In the genomic region with DNA sequence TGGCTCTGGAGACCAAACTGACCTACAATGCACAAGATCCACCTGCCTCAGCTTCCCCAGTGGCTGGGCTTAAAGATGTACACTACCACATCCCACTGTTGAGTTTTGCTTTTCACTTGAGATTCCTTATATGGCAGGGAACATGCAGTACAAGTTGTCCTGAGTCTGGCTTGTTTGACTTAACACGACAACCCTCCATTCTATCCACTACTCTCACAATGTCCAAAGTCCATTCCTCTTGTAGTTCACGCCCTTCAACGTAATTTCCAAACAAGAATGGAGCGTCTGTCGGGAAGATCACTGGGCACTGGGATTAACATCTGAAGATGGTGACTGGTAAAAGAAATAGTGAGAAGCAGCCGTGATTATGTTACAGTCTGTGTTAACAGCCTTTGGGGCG, we compare ENCODE assay signal across 26 mouse cellular contexts.
DNase-seq lines count a peak whose midpoint lies in the region; ATAC-seq and TF ChIP-seq lines count a peak whose summit lies in the region.
"Had no signal": no experiment of that assay in that cellular context is flagged by ENCODE, and none has a peak within 500 bp of the region (broad histone marks: within the 10 kb centered on the region; RNA-seq: fewer than 3 reads in every experiment).

No protein-coding gene starts in this region.

- no peaks in the 10 kb centered on the region for H3K27me3 ChIP-seq in liver, postnatal 0 days (ENCODE audit: insufficient read depth, low read length)
- H3K27me3 ChIP-seq in intestine, postnatal 0 days (replicated peaks; ENCODE audit: control insufficient read depth, insufficient read depth, low read length), result no peaks in the 10 kb centered on the region
- no peaks in the 10 kb centered on the region for H3K27me3 ChIP-seq in stomach, postnatal 0 days (ENCODE audit: control insufficient read depth, insufficient read depth, low read length)
- no peaks in the 10 kb centered on the region for H3K27me3 ChIP-seq in midbrain, embryonic 15.5 days (replicated peaks)
- H3K27me3 ChIP-seq: CH12.LX; embryonic facial prominence, embryonic 12.5 days; embryonic facial prominence, embryonic 15.5 days; forebrain, embryonic 12.5 days; forebrain, embryonic 15.5 days; heart, embryonic 13.5 days; hindbrain, embryonic 12.5 days; hindbrain, embryonic 15.5 days; Patski had no signal

- no peaks in the 10 kb centered on the region for H3K9me3 ChIP-seq in liver, postnatal 0 days (ENCODE audit: low read length)
- no peaks in the 10 kb centered on the region for H3K9me3 ChIP-seq in intestine, postnatal 0 days (ENCODE audit: control insufficient read depth)
- H3K9me3 ChIP-seq in stomach, postnatal 0 days (ENCODE audit: control insufficient read depth, low read length), result no peaks in the 10 kb centered on the region
- H3K9me3 ChIP-seq in midbrain, embryonic 15.5 days, result no peaks in the 10 kb centered on the region
- H3K9me3 ChIP-seq: embryonic facial prominence, embryonic 12.5 days; embryonic facial prominence, embryonic 15.5 days; forebrain, embryonic 12.5 days; forebrain, embryonic 15.5 days; G1E; heart, embryonic 10.5 days; heart, embryonic 13.5 days; hindbrain, embryonic 12.5 days; hindbrain, embryonic 15.5 days had no signal

- TF ChIP-seq EP300 in liver, postnatal 0 days (IDR thresholded peaks at IDR 0.05; ENCODE audit: low read depth), result no peak
- no peak for TF ChIP-seq EP300 in stomach, postnatal 0 days (optimal IDR thresholded peaks at IDR 0.05)

- peaks cover 7% of the 10 kb centered on the region; the same call in 1 of the 2 replicates for H3K4me1 ChIP-seq in liver, postnatal 0 days (ENCODE audit: insufficient read depth)
- H3K4me1 ChIP-seq in intestine, postnatal 0 days (replicated peaks; ENCODE audit: control insufficient read depth, insufficient read depth, low read length), result no peaks in the 10 kb centered on the region
- H3K4me1 ChIP-seq in stomach, postnatal 0 days (replicated peaks; ENCODE audit: control insufficient read depth, insufficient read depth), result peaks cover 6% of the 10 kb centered on the region; the same call in 1 of the 2 replicates
- no peaks in the 10 kb centered on the region for H3K4me1 ChIP-seq in midbrain, embryonic 15.5 days
- H3K4me1 ChIP-seq: forebrain, embryonic 15.5 days; hindbrain, embryonic 12.5 days; hindbrain, embryonic 15.5 days had no signal

- no peak overlapping the region for H3K9ac ChIP-seq in liver, postnatal 0 days (replicated peaks)
- H3K9ac ChIP-seq in intestine, postnatal 0 days (ENCODE audit: low read depth, low read length), result no peak overlapping the region
- no peak overlapping the region for H3K9ac ChIP-seq in stomach, postnatal 0 days (ENCODE audit: low read length)
- H3K9ac ChIP-seq in midbrain, embryonic 15.5 days, result no peak overlapping the region
- H3K9ac ChIP-seq: embryonic facial prominence, embryonic 12.5 days; embryonic facial prominence, embryonic 15.5 days; forebrain, embryonic 12.5 days; forebrain, embryonic 15.5 days; heart, embryonic 13.5 days; hindbrain, embryonic 12.5 days; hindbrain, embryonic 15.5 days had no signal

- WGBS in liver, postnatal 0 days (ENCODE audit: insufficient replicate concordance), result 64% methylated on average over 7 of the region's 7 CpGs
- WGBS in intestine, postnatal 0 days, result 38% methylated on average over 7 of the region's 7 CpGs
- 50% methylated on average over 7 of the region's 7 CpGs for WGBS in stomach, postnatal 0 days
- WGBS in midbrain, embryonic 15.5 days, result 78% methylated on average over 7 of the region's 7 CpGs

- H3K4me3 ChIP-seq in liver, postnatal 0 days (ENCODE audit: low read depth, low read length), result no peak overlapping the region
- H3K4me3 ChIP-seq in intestine, postnatal 0 days (ENCODE audit: low read depth, low read length), result no peak overlapping the region
- H3K4me3 ChIP-seq in stomach, postnatal 0 days (ENCODE audit: low read depth, low read length), result no peak overlapping the region
- H3K4me3 ChIP-seq in midbrain, embryonic 15.5 days, result no peak overlapping the region
- H3K4me3 ChIP-seq: embryonic facial prominence, embryonic 12.5 days; embryonic facial prominence, embryonic 15.5 days; erythroblast, embryonic 14.5 days; forebrain, embryonic 12.5 days; forebrain, embryonic 15.5 days; heart, embryonic 10.5 days; heart, embryonic 13.5 days; hindbrain, embryonic 12.5 days; hindbrain, embryonic 15.5 days had no signal

- 0 out of 2 replicates have a peak, but pooled peaks have one; percentile 49 for ATAC-seq in liver, postnatal 0 days
- peak; percentile 78 for ATAC-seq in intestine, postnatal 0 days
- ATAC-seq in stomach, postnatal 0 days (ENCODE audit: low FRiP score, low TSS enrichment), result peak; percentile 77
- no peak for ATAC-seq in midbrain, embryonic 15.5 days (replicated peaks)
- no peak for ATAC-seq in megakaryocyte progenitor cell, adult 5-6 weeks (replicated peaks; ENCODE audit: poor library complexity)
- ATAC-seq: forebrain, embryonic 15.5 days had no signal

- peaks cover 5% of the 10 kb centered on the region; the same call in 1 of the 2 replicates for H3K36me3 ChIP-seq in liver, postnatal 0 days (replicated peaks; ENCODE audit: insufficient read depth, low read length)
- H3K36me3 ChIP-seq in intestine, postnatal 0 days (ENCODE audit: control insufficient read depth, insufficient read depth), result no peaks in the 10 kb centered on the region
- no peaks in the 10 kb centered on the region for H3K36me3 ChIP-seq in stomach, postnatal 0 days (ENCODE audit: control insufficient read depth, insufficient read depth, low read length)
- H3K36me3 ChIP-seq in midbrain, embryonic 15.5 days (replicated peaks), result no peaks in the 10 kb centered on the region
- H3K36me3 ChIP-seq: embryonic facial prominence, embryonic 12.5 days; embryonic facial prominence, embryonic 15.5 days; forebrain, embryonic 12.5 days; forebrain, embryonic 15.5 days; heart, embryonic 10.5 days; heart, embryonic 13.5 days; hindbrain, embryonic 12.5 days; hindbrain, embryonic 15.5 days had no signal

- H3K27ac ChIP-seq in liver, postnatal 0 days (ENCODE audit: low read depth), result no peak overlapping the region
- H3K27ac ChIP-seq in intestine, postnatal 0 days (ENCODE audit: low read depth, low read length), result peak overlapping the region; percentile 50; the same call in 1 of the 2 replicates
- H3K27ac ChIP-seq in stomach, postnatal 0 days (replicated peaks), result no peak overlapping the region
- no peak overlapping the region for H3K27ac ChIP-seq in midbrain, embryonic 15.5 days
- H3K27ac ChIP-seq: embryonic facial prominence, embryonic 12.5 days; embryonic facial prominence, embryonic 15.5 days; forebrain, embryonic 12.5 days; forebrain, embryonic 15.5 days; heart, embryonic 10.5 days; heart, embryonic 13.5 days; hindbrain, embryonic 12.5 days; hindbrain, embryonic 15.5 days had no signal

- TF ChIP-seq CTCF in liver, postnatal 0 days (IDR thresholded peaks at IDR 0.05; ENCODE audit: low read depth), result no peak
- no peak for TF ChIP-seq CTCF in intestine, postnatal 0 days (IDR thresholded peaks at IDR 0.05; ENCODE audit: low read depth)
- no peak for TF ChIP-seq CTCF in stomach, postnatal 0 days (IDR thresholded peaks at IDR 0.05; ENCODE audit: low read depth)

- no peak overlapping the region for H3K4me2 ChIP-seq in liver, postnatal 0 days (ENCODE audit: low read depth, low read length)
- no peak overlapping the region for H3K4me2 ChIP-seq in intestine, postnatal 0 days (replicated peaks; ENCODE audit: low read depth)
- no peak overlapping the region for H3K4me2 ChIP-seq in stomach, postnatal 0 days (replicated peaks; ENCODE audit: low read depth)
- H3K4me2 ChIP-seq in midbrain, embryonic 15.5 days, result no peak overlapping the region
- H3K4me2 ChIP-seq: embryonic facial prominence, embryonic 12.5 days; embryonic facial prominence, embryonic 15.5 days; forebrain, embryonic 12.5 days; forebrain, embryonic 15.5 days; heart, embryonic 13.5 days; hindbrain, embryonic 12.5 days; hindbrain, embryonic 15.5 days had no signal

- DNase-seq in liver, postnatal 0 days, result no peak
- DNase-seq in liver, result no peak
- DNase-seq in stomach, postnatal 0 days (ENCODE audit: low spot score), result peak; percentile 35
- DNase-seq: adrenal gland, postnatal 10 days; adrenal gland, postnatal 36 days; B cell, adult 2 months; cerebellum, adult 18-20 months; cerebellum, adult 9-10 months; cerebellum, postnatal 25 days; gastrocnemius, postnatal 25 days; heart, adult 18-20 months had no signal

Comparison
In these comparisons a context has a peak if more than half of its experiments do, and no peak if none do; other contexts are left out.
1. ATAC-seq: peak in liver, postnatal 0 days (single experiment), intestine, postnatal 0 days (single experiment) and stomach, postnatal 0 days (single experiment); none in midbrain, embryonic 15.5 days (single experiment) and megakaryocyte progenitor cell, adult 5-6 weeks (single experiment).